Mouse (Mus musculus): ENCODE data around the gene Pigk.

- no peak for TF ChIP-seq EP300 (IDR thresholded peaks at IDR 0.05)
- peak; percentile 16; the same call in 1 of the 2 replicates for TF ChIP-seq CTCF (IDR thresholded peaks at IDR 0.05)
Measured at GRCm38 (mm10) chr3:152709936-152710335, 4.0 kb upstream of the Pigk start.
